Mouse (Mus musculus): ENCODE results near the gene Avp. TPM values are rescaled to one million over a fixed set of nuclear protein-coding genes. Genes with fewer than 3 reads are reported as not detected.
A peak's percentile ranks its signal among the peaks of the same experiment; 100 is the strongest.
"Not testable (repeated sequence)": the region's sequence is repeated elsewhere in the genome, so short reads cannot be mapped to it uniquely, and the experiment has no call there.

Gene Avp
- total RNA-seq, 1 experiment from 2014 or later = not detected

- no peak for ATAC-seq (replicated peaks; ENCODE audit: insufficient number of reproducible peaks, low FRiP score, low TSS enrichment, poor library complexity, severe bottlenecking)
These were observed 5.3 kb downstream of the Avp start for GRCm38 (mm10) chr2:130577021-130577420.

GRCm38 (mm10) chr2:130576564-130576963 lies 5.8 kb downstream of the Avp start:
- ATAC-seq (replicated peaks; ENCODE audit: insufficient number of reproducible peaks, low FRiP score, low TSS enrichment, poor library complexity, severe bottlenecking) = not testable (repeated sequence)

GRCm38 (mm10) chr2:130575873-130576272 lies 6.5 kb downstream of the Avp start, which contains the start of gene Oxt:
Oxt (plus strand) TSS chr2:130576173.
- no peak for ATAC-seq (replicated peaks; ENCODE audit: insufficient number of reproducible peaks, low FRiP score, low TSS enrichment, poor library complexity, severe bottlenecking)

- no peak for ATAC-seq (replicated peaks; ENCODE audit: insufficient number of reproducible peaks, low FRiP score, low TSS enrichment, poor library complexity, severe bottlenecking)
These were observed 7.4 kb downstream of the Avp start for GRCm38 (mm10) chr2:130574960-130575359.

- no peak for ATAC-seq (replicated peaks; ENCODE audit: insufficient number of reproducible peaks, low FRiP score, low TSS enrichment, poor library complexity, severe bottlenecking)
These were observed 12.4 kb downstream of the Avp start for GRCm38 (mm10) chr2:130569926-130570325.

GRCm38 (mm10) chr2:130568921-130569320 lies 13.4 kb downstream of the Avp start:
- no peak for ATAC-seq (replicated peaks; ENCODE audit: insufficient number of reproducible peaks, low FRiP score, low TSS enrichment, poor library complexity, severe bottlenecking)

- ATAC-seq (replicated peaks; ENCODE audit: insufficient number of reproducible peaks, low FRiP score, low TSS enrichment, poor library complexity, severe bottlenecking) = no peak
These were observed 17.4 kb downstream of the Avp start for GRCm38 (mm10) chr2:130564983-130565382.

GRCm38 (mm10) chr2:130564063-130564462 lies 18.3 kb downstream of the Avp start:
- ATAC-seq (replicated peaks; ENCODE audit: insufficient number of reproducible peaks, low FRiP score, low TSS enrichment, poor library complexity, severe bottlenecking) = no peak

GRCm38 (mm10) chr2:130563212-130564055 lies 18.9 kb downstream of the Avp start, which contains the start of gene Mrps26:
Mrps26 (plus strand) TSS chr2:130563742.
- ATAC-seq (replicated peaks; ENCODE audit: insufficient number of reproducible peaks, low FRiP score, low TSS enrichment, poor library complexity, severe bottlenecking) = peak; percentile 91

GRCm38 (mm10) chr2:130558015-130558414 lies 24.3 kb downstream of the Avp start:
- no peak for ATAC-seq (replicated peaks; ENCODE audit: insufficient number of reproducible peaks, low FRiP score, low TSS enrichment, poor library complexity, severe bottlenecking)

- no peak for ATAC-seq (replicated peaks; ENCODE audit: insufficient number of reproducible peaks, low FRiP score, low TSS enrichment, poor library complexity, severe bottlenecking)
These were observed 24.9 kb downstream of the Avp start for GRCm38 (mm10) chr2:130557462-130557861.

GRCm38 (mm10) chr2:130556292-130556691 lies 26.1 kb downstream of the Avp start:
- ATAC-seq (replicated peaks; ENCODE audit: insufficient number of reproducible peaks, low FRiP score, low TSS enrichment, poor library complexity, severe bottlenecking) = no peak

GRCm38 (mm10) chr2:130554841-130555240 lies 27.5 kb downstream of the Avp start:
- no peak for ATAC-seq (replicated peaks; ENCODE audit: insufficient number of reproducible peaks, low FRiP score, low TSS enrichment, poor library complexity, severe bottlenecking)

- no peak for ATAC-seq (replicated peaks; ENCODE audit: insufficient number of reproducible peaks, low FRiP score, low TSS enrichment, poor library complexity, severe bottlenecking)
These were observed 35.4 kb downstream of the Avp start for GRCm38 (mm10) chr2:130546957-130547356.

GRCm38 (mm10) chr2:130540266-130540665 lies 42.1 kb downstream of the Avp start:
- ATAC-seq (replicated peaks; ENCODE audit: insufficient number of reproducible peaks, low FRiP score, low TSS enrichment, poor library complexity, severe bottlenecking) = no peak; the same call in 1 of the 2 replicates

- no peak for ATAC-seq (replicated peaks; ENCODE audit: insufficient number of reproducible peaks, low FRiP score, low TSS enrichment, poor library complexity, severe bottlenecking)
These were observed 43.3 kb downstream of the Avp start for GRCm38 (mm10) chr2:130538876-130539546.

GRCm38 (mm10) chr2:130536890-130537289 lies 45.5 kb downstream of the Avp start:
- ATAC-seq (replicated peaks; ENCODE audit: insufficient number of reproducible peaks, low FRiP score, low TSS enrichment, poor library complexity, severe bottlenecking) = no peak

GRCm38 (mm10) chr2:130535017-130535416 lies 47.3 kb downstream of the Avp start:
- ATAC-seq (replicated peaks; ENCODE audit: insufficient number of reproducible peaks, low FRiP score, low TSS enrichment, poor library complexity, severe bottlenecking) = no peak

- ATAC-seq (replicated peaks; ENCODE audit: insufficient number of reproducible peaks, low FRiP score, low TSS enrichment, poor library complexity, severe bottlenecking) = no peak
These were observed 50.2 kb downstream of the Avp start for GRCm38 (mm10) chr2:130532201-130532600.

All from monocyte, adult 5-6 weeks (primary cell).